Comparison of ENCODE assay signal across 8 mouse cellular contexts in genomic region chr11:83409087-83409754, GRCm38 (mm10). TPM values are rescaled to one million over a fixed set of nuclear protein-coding genes. Genes with fewer than 3 reads are reported as not detected.
A peak's percentile ranks its signal among the peaks of the same experiment; 100 is the strongest.
DNase-seq lines count a peak whose midpoint lies in the region; ATAC-seq and TF ChIP-seq lines count a peak whose summit lies in the region.

Gene Rasl10b (plus strand): TSS chr11:83409137.

- peak within 1 kb of the TSS; percentile 68 for H3K4me2 ChIP-seq in liver, embryonic 13.5 days
- peak within 1 kb of the TSS; percentile 90 for H3K4me2 ChIP-seq in stomach, embryonic 14.5 days (replicated peaks; ENCODE audit: low read depth, low read length)

- peak within 1 kb of the TSS; percentile 45 for H3K9ac ChIP-seq in liver, embryonic 13.5 days
- H3K9ac ChIP-seq in stomach, embryonic 14.5 days (replicated peaks; ENCODE audit: low read depth, low read length): peak within 1 kb of the TSS; percentile 52

- H3K4me3 ChIP-seq in spleen, adult 2 months (ENCODE audit: extremely low read depth, insufficient read depth, insufficient read length): peak within 1 kb of the TSS; percentile 27; the same call in 1 of the 2 replicates
- H3K4me3 ChIP-seq in liver, embryonic 13.5 days (replicated peaks): peak within 1 kb of the TSS; percentile 62
- H3K4me3 ChIP-seq in stomach, embryonic 14.5 days (ENCODE audit: low read depth, low read length): peak within 1 kb of the TSS; percentile 57

- H3K36me3 ChIP-seq in spleen, adult 2 months (ENCODE audit: control insufficient read depth, insufficient read depth, low read length): no peaks in the 10 kb centered on the region
- 0 out of 2 replicates have a peak, but pooled peaks cover under 1% of the 10 kb centered on the region for H3K36me3 ChIP-seq in liver, embryonic 13.5 days
- no peaks in the 10 kb centered on the region for H3K36me3 ChIP-seq in stomach, embryonic 14.5 days (ENCODE audit: control insufficient read depth, insufficient read depth, low read length)

- no peaks in the 10 kb centered on the region for H3K9me3 ChIP-seq in liver, embryonic 13.5 days (replicated peaks)
- no peaks in the 10 kb centered on the region for H3K9me3 ChIP-seq in stomach, embryonic 14.5 days (ENCODE audit: control insufficient read depth, low read depth, low read length)

- no peaks in the 10 kb centered on the region for H3K4me1 ChIP-seq in spleen, adult 2 months (ENCODE audit: control insufficient read depth, insufficient read depth, insufficient read length)
- H3K4me1 ChIP-seq in liver, embryonic 13.5 days (replicated peaks): peaks cover 3% of the 10 kb centered on the region; the same call in 1 of the 2 replicates
- H3K4me1 ChIP-seq in stomach, embryonic 14.5 days (ENCODE audit: control insufficient read depth, insufficient read depth, low read length): peaks cover 4% of the 10 kb centered on the region

- 6% methylated on average over 31 of the region's 44 CpGs for WGBS in spleen, adult 2 months
- WGBS in liver, embryonic 13.5 days (ENCODE audit: insufficient replicate concordance): 5% methylated on average over 23 of the region's 44 CpGs
- WGBS in stomach, embryonic 14.5 days: 1% methylated on average over 24 of the region's 44 CpGs

- no peak for ATAC-seq in liver, embryonic 13.5 days (ENCODE audit: low read depth)
- ATAC-seq in stomach, embryonic 14.5 days (ENCODE audit: insufficient number of reproducible peaks, insufficient read depth, low FRiP score, low read depth): peak; percentile 33; the same call in 1 of the 2 replicates

- peaks cover 11% of the 10 kb centered on the region for H3K27me3 ChIP-seq in spleen, adult 2 months (ENCODE audit: control insufficient read depth, insufficient read depth, low read length)
- peaks cover 70% of the 10 kb centered on the region for H3K27me3 ChIP-seq in liver, embryonic 13.5 days
- H3K27me3 ChIP-seq in stomach, embryonic 14.5 days (ENCODE audit: control insufficient read depth, insufficient read depth, low read length): no peaks in the 10 kb centered on the region

- no peak within 1 kb of the TSS for H3K27ac ChIP-seq in spleen, adult 2 months (ENCODE audit: insufficient read depth, low read length)
- H3K27ac ChIP-seq in liver, embryonic 13.5 days: no peak within 1 kb of the TSS
- H3K27ac ChIP-seq in stomach, embryonic 14.5 days (ENCODE audit: low read length): no peak within 1 kb of the TSS

- no peak for TF ChIP-seq CTCF in spleen, adult 2 months (IDR thresholded peaks at IDR 0.05; ENCODE audit: extremely low read depth, insufficient read depth, insufficient read length, insufficient replicate concordance)

- no peak for TF ChIP-seq POLR2A in spleen, adult 2 months (IDR thresholded peaks at IDR 0.05; ENCODE audit: low read depth, low read length)

- DNase-seq in spleen, adult 2 months (ENCODE audit: low read depth in 1 of 2, low spot score in 2 of 2): no peak
- DNase-seq in spleen, adult 18-20 months: no peak
- peak; percentile 78 for DNase-seq in cerebellum, adult 9-11 months
- DNase-seq in heart, adult 9 months (ENCODE audit: low spot score in 2 of 2): peak; percentile 33 to 52
- peak; percentile 56 for DNase-seq in kidney, adult 9 months
- no peak for DNase-seq in liver, embryonic 13.5 days
- DNase-seq in spleen, adult 12 weeks (ENCODE audit: low spot score): no peak

RNA-seq across cellular contexts. Expression of gene Rasl10b, which starts in this region (rescaled TPM):
- 0.34 and 0.64 TPM in 2 replicates for polyA plus RNA-seq in spleen, adult 2 months (2012; rRNA removed)
- 0.20 and 0.27 TPM in 2 replicates for polyA plus RNA-seq in liver, embryonic 13.5 days (2015; fragmentation: Nextera tagmentation; extraction: Ambion mirVana)
- polyA plus RNA-seq in stomach, embryonic 14.5 days (2014; fragmentation: Nextera tagmentation; extraction: Ambion mirVana): 0.62 and 1.1 TPM in 2 replicates

Comparison
In these comparisons a context has a peak if more than half of its experiments do, and no peak if none do; other contexts are left out.
1. DNase-seq: peak in cerebellum, adult 9-11 months (single experiment), heart, adult 9 months (2 of 2) and kidney, adult 9 months (single experiment); none in spleen, adult 2 months (0 of 2), spleen, adult 18-20 months (0 of 2), liver, embryonic 13.5 days (single experiment) and spleen, adult 12 weeks (single experiment).
2. Peak in every context shown above with its lines, with median percentiles within 50 percentile points of each other: H3K4me3 ChIP-seq.